ENCODE assay signal across 15 mouse cellular contexts in genomic region chr9:75049100-75049499, GRCm38 (mm10). TPM values are rescaled to one million over a fixed set of nuclear protein-coding genes. Genes with fewer than 3 reads are reported as not detected.
A peak's percentile ranks its signal among the peaks of the same experiment; 100 is the strongest.
DNase-seq lines count a peak whose midpoint lies in the region; ATAC-seq and TF ChIP-seq lines count a peak whose summit lies in the region.
"Had no signal": no experiment of that assay in that cellular context is flagged by ENCODE, and none has a peak within 500 bp of the region (broad histone marks: within the 10 kb centered on the region; RNA-seq: fewer than 3 reads in every experiment).

No protein-coding gene starts in this region.

- TF ChIP-seq POLR2A in MEL (IDR thresholded peaks at IDR 0.05; ENCODE audit: control insufficient read depth in 1 of 2, insufficient read depth in 1 of 2, low read depth in 1 of 2, low read length in 2 of 2, poor library complexity in 1 of 2), result no peak

- WGBS in kidney, embryonic 16.5 days, result 79% methylated on average over 3 of the region's 3 CpGs
- 72% methylated on average over 3 of the region's 3 CpGs for WGBS in forebrain, postnatal 0 days
- 64% methylated on average over 3 of the region's 3 CpGs for WGBS in liver, embryonic 12.5 days (ENCODE audit: insufficient replicate concordance)

- H3K4me2 ChIP-seq in kidney, embryonic 16.5 days (replicated peaks; ENCODE audit: low read depth, low read length), result no peak overlapping the region
- H3K4me2 ChIP-seq in forebrain, postnatal 0 days (ENCODE audit: low read depth), result no peak overlapping the region
- H3K4me2 ChIP-seq in liver, embryonic 12.5 days, result no peak overlapping the region
- H3K4me2 ChIP-seq: lung, embryonic 15.5 days; stomach, embryonic 15.5 days had no signal

- no peaks in the 10 kb centered on the region for H3K27me3 ChIP-seq in kidney, embryonic 16.5 days (ENCODE audit: insufficient read depth, low read length)
- no peaks in the 10 kb centered on the region for H3K27me3 ChIP-seq in MEL (ENCODE audit: control insufficient read depth in 1 of 2, insufficient read depth in 2 of 2, low read length in 2 of 2)
- H3K27me3 ChIP-seq in forebrain, postnatal 0 days (ENCODE audit: insufficient read depth, low read length), result no peaks in the 10 kb centered on the region
- no peaks in the 10 kb centered on the region for H3K27me3 ChIP-seq in liver, embryonic 12.5 days (replicated peaks)
- H3K27me3 ChIP-seq: lung, embryonic 15.5 days; stomach, embryonic 15.5 days had no signal

- no peak for TF ChIP-seq EP300 in MEL (IDR thresholded peaks at IDR 0.05; ENCODE audit: low read depth in 1 of 2, low read length in 2 of 2)

- DNase-seq in adrenal gland, postnatal 14 days, result peak; percentile 45
- no peak for DNase-seq in adrenal gland, postnatal 10 days
- peak; percentile 31 for DNase-seq in kidney, adult 9 months
- DNase-seq in MEL (ENCODE audit: low read depth, low spot score), result peak; percentile 77
- peak; percentile 47 for DNase-seq in lung, postnatal 25 days (ENCODE audit: low spot score)
- no peak for DNase-seq in forebrain, postnatal 0 days
- DNase-seq: cerebellum, adult 2 months; thymus, postnatal 25 days had no signal

- no peak for TF ChIP-seq CTCF in MEL (IDR thresholded peaks at IDR 0.05 in 2 of 3, conservative IDR thresholded peaks at IDR 0.05 in 1 of 3; ENCODE audit: control insufficient read depth in 1 of 3, insufficient read depth in 1 of 3, low read depth in 2 of 3, low read length in 3 of 3, poor library complexity in 1 of 3, severe bottlenecking in 1 of 3)
- no peak for TF ChIP-seq CTCF in forebrain, postnatal 0 days (IDR thresholded peaks at IDR 0.05; ENCODE audit: low read depth)

- H3K4me3 ChIP-seq in kidney, embryonic 16.5 days (ENCODE audit: low read length), result no peak overlapping the region
- H3K4me3 ChIP-seq in MEL (ENCODE audit: control insufficient read depth in 1 of 2, insufficient read depth in 1 of 2, low read depth in 2 of 2, low read length in 2 of 2), result no peak overlapping the region
- no peak overlapping the region for H3K4me3 ChIP-seq in forebrain, postnatal 0 days (ENCODE audit: low read depth, low read length)
- no peak overlapping the region for H3K4me3 ChIP-seq in liver, embryonic 12.5 days
- H3K4me3 ChIP-seq: erythroblast, embryonic 14.5 days; hindbrain, embryonic 10.5 days; left cerebral cortex, adult 2 months; lung, embryonic 15.5 days; stomach, embryonic 15.5 days had no signal

- no peak overlapping the region for H3K27ac ChIP-seq in kidney, embryonic 16.5 days (ENCODE audit: low read length)
- no peak overlapping the region for H3K27ac ChIP-seq in MEL (ENCODE audit: control insufficient read depth, low read depth, low read length)
- no peak overlapping the region for H3K27ac ChIP-seq in forebrain, postnatal 0 days (ENCODE audit: low read depth, low read length)
- no peak overlapping the region for H3K27ac ChIP-seq in liver, embryonic 12.5 days
- H3K27ac ChIP-seq: hindbrain, embryonic 10.5 days; lung, embryonic 15.5 days; stomach, embryonic 15.5 days had no signal

- H3K79me2 ChIP-seq in MEL (ENCODE audit: control insufficient read depth, insufficient read depth, low read length, poor library complexity), result peaks cover 39% of the 10 kb centered on the region

- H3K9me3 ChIP-seq in kidney, embryonic 16.5 days (ENCODE audit: low read length), result no peaks in the 10 kb centered on the region
- no peaks in the 10 kb centered on the region for H3K9me3 ChIP-seq in MEL (replicated peaks; ENCODE audit: insufficient read depth, low read length)
- H3K9me3 ChIP-seq in forebrain, postnatal 0 days (ENCODE audit: low read length), result no peaks in the 10 kb centered on the region
- H3K9me3 ChIP-seq in liver, embryonic 12.5 days (replicated peaks), result no peaks in the 10 kb centered on the region
- H3K9me3 ChIP-seq: hindbrain, embryonic 10.5 days; lung, embryonic 15.5 days; stomach, embryonic 15.5 days had no signal

- TF ChIP-seq RAD21 in MEL (IDR thresholded peaks at IDR 0.05; ENCODE audit: low read depth, low read length), result no peak

- H3K4me1 ChIP-seq in kidney, embryonic 16.5 days (ENCODE audit: insufficient read depth, low read length), result no peaks in the 10 kb centered on the region
- peaks cover 9 to 10% of the 10 kb centered on the region in 2 experiments for H3K4me1 ChIP-seq in MEL (ENCODE audit: control insufficient read depth in 1 of 2, insufficient read depth in 2 of 2, low read length in 2 of 2)
- H3K4me1 ChIP-seq in forebrain, postnatal 0 days (ENCODE audit: insufficient read depth), result no peaks in the 10 kb centered on the region
- peaks cover 10% of the 10 kb centered on the region; the same call in 1 of the 2 replicates for H3K4me1 ChIP-seq in liver, embryonic 12.5 days
- H3K4me1 ChIP-seq: hindbrain, embryonic 10.5 days; stomach, embryonic 15.5 days had no signal

- peaks cover 6% of the 10 kb centered on the region; the same call in 1 of the 2 replicates for H3K36me3 ChIP-seq in kidney, embryonic 16.5 days (ENCODE audit: insufficient read depth, low read length)
- H3K36me3 ChIP-seq in MEL (ENCODE audit: control insufficient read depth in 1 of 2, insufficient read depth in 2 of 2, low read length in 2 of 2), result peaks cover 18 to 39% of the 10 kb centered on the region in 2 experiments
- H3K36me3 ChIP-seq in forebrain, postnatal 0 days (ENCODE audit: insufficient read depth), result peaks cover 10% of the 10 kb centered on the region; the same call in 1 of the 2 replicates
- H3K36me3 ChIP-seq in liver, embryonic 12.5 days, result peaks cover 30% of the 10 kb centered on the region

- no peak overlapping the region for H3K9ac ChIP-seq in kidney, embryonic 16.5 days (replicated peaks; ENCODE audit: low read length)
- H3K9ac ChIP-seq in MEL (ENCODE audit: control insufficient read depth, low read depth, low read length, poor library complexity, severe bottlenecking), result no peak overlapping the region
- no peak overlapping the region for H3K9ac ChIP-seq in forebrain, postnatal 0 days
- no peak overlapping the region for H3K9ac ChIP-seq in liver, embryonic 12.5 days
- H3K9ac ChIP-seq: lung, embryonic 15.5 days; stomach, embryonic 15.5 days had no signal

- ATAC-seq in kidney, embryonic 16.5 days (ENCODE audit: low FRiP score, low TSS enrichment), result no peak
- no peak for ATAC-seq in forebrain, postnatal 0 days
- no peak for ATAC-seq in liver, embryonic 12.5 days

TF ChIP-seq in MEL, 35 proteins besides CTCF, POLR2A, EP300 and RAD21:
- TF ChIP-seq ELF1 (IDR thresholded peaks at IDR 0.05; ENCODE audit: low read depth, low read length) (no peak; the same call in 1 of the 2 replicates), CHD2 (IDR thresholded peaks at IDR 0.05; ENCODE audit: low read length) (no peak), NRF1 (IDR thresholded peaks at IDR 0.05; ENCODE audit: insufficient read depth, low read depth, low read length, poor library complexity, severe bottlenecking) (no peak), USF1 (IDR thresholded peaks at IDR 0.05; ENCODE audit: low read depth, low read length) (no peak), POLR2AphosphoS2 (IDR thresholded peaks at IDR 0.05; ENCODE audit: low read length) (no peak), MAFK (IDR thresholded peaks at IDR 0.05; ENCODE audit: borderline replicate concordance, low read depth, low read length) (no peak), SIN3A (IDR thresholded peaks at IDR 0.05; ENCODE audit: low read length) (peak; percentile 49; the same call in 1 of the 2 replicates), NELFE (IDR thresholded peaks at IDR 0.05; ENCODE audit: low read depth, low read length) (no peak), HCFC1 (IDR thresholded peaks at IDR 0.05; ENCODE audit: low read depth, low read length) (peak; percentile 87), TBP (IDR thresholded peaks at IDR 0.05; ENCODE audit: low read depth, low read length) (no peak)

RNA-seq across cellular contexts. Expression of gene Arpp19, which starts 11.7 kb away (rescaled TPM):
- total RNA-seq in adrenal gland, postnatal 14 days (2021), result 319 and 329 TPM in 2 replicates
- 100 to 1,000 TPM; 232 to 259 TPM for total RNA-seq in adrenal gland, postnatal 10 days (2021)
- 257 TPM in 2 replicates for polyA plus RNA-seq in kidney, embryonic 16.5 days (2015; fragmentation: Nextera tagmentation; extraction: Ambion mirVana)
- total RNA-seq in MEL (2012; rRNA removed), result 220 and 237 TPM in 2 replicates
- 100 to 1,000 TPM in 1 of 2 experiments, not detected in 1; 230 TPM for polyA plus RNA-seq in MEL (2012; ENCODE audit: insufficient read depth in 1 of 2, insufficient read length in 2 of 2, low read depth in 1 of 2, low replicate concordance in 2 of 2, missing spikeins in 1 of 2)
- 109 and 111 TPM in 2 replicates for total RNA-seq in forebrain, postnatal 0 days (2014; rRNA removed)
- polyA plus RNA-seq in forebrain, postnatal 0 days (2015; fragmentation: Nextera tagmentation; extraction: Ambion mirVana), result 213 and 233 TPM in 2 replicates
- polyA plus RNA-seq in liver, embryonic 12.5 days (2016; fragmentation: Nextera tagmentation; extraction: Ambion mirVana), result 232 and 236 TPM in 2 replicates

RNA-seq across cellular contexts. Expression of gene Myo5a, which starts 21.7 kb away (rescaled TPM):
- total RNA-seq in adrenal gland, postnatal 14 days (2021), result 36.4 and 42.2 TPM in 2 replicates
- total RNA-seq in adrenal gland, postnatal 10 days (2021), result 10 to 100 TPM; 23.9 to 30.5 TPM
- 9.8 and 13.5 TPM in 2 replicates for polyA plus RNA-seq in kidney, embryonic 16.5 days (2015; fragmentation: Nextera tagmentation; extraction: Ambion mirVana)
- total RNA-seq in MEL (2012; rRNA removed), result 18.9 and 19.8 TPM in 2 replicates
- 100 to 1,000 TPM in 1 of 2 experiments, 10 to 100 TPM in 1; 49.0 to 208 TPM for polyA plus RNA-seq in MEL (2012; ENCODE audit: insufficient read depth in 1 of 2, insufficient read length in 2 of 2, low read depth in 1 of 2, low replicate concordance in 2 of 2, missing spikeins in 1 of 2)
- total RNA-seq in forebrain, postnatal 0 days (2014; rRNA removed), result 146 and 166 TPM in 2 replicates
- 18.0 and 34.9 TPM in 2 replicates for polyA plus RNA-seq in forebrain, postnatal 0 days (2015; fragmentation: Nextera tagmentation; extraction: Ambion mirVana)
- 3.8 and 3.9 TPM in 2 replicates for polyA plus RNA-seq in liver, embryonic 12.5 days (2016; fragmentation: Nextera tagmentation; extraction: Ambion mirVana)

Comparison
In these comparisons a context has a peak if more than half of its experiments do, and no peak if none do; other contexts are left out.
1. DNase-seq: peak in adrenal gland, postnatal 14 days (single experiment), kidney, adult 9 months (single experiment), MEL (single experiment) and lung, postnatal 25 days (single experiment); none in adrenal gland, postnatal 10 days (single experiment) and forebrain, postnatal 0 days (single experiment).